Mouse (Mus musculus): ENCODE results near the gene Taok1. TPM values are rescaled to one million over a fixed set of nuclear protein-coding genes. Genes with fewer than 3 reads are reported as not detected.

Taok1 gene
- polyA plus RNA-seq, 1 experiment, result 26.6 TPM

GRCm38 (mm10) chr11:77488771-77489581 is 118.6 kb downstream of the Taok1 start:
- TF ChIP-seq CTCF (IDR thresholded peaks at IDR 0.05; ENCODE audit: borderline replicate concordance, extremely low read depth, insufficient read depth, insufficient read length), result no peak
- TF ChIP-seq POLR2A (IDR thresholded peaks at IDR 0.05; ENCODE audit: borderline replicate concordance, extremely low read depth, insufficient read depth, insufficient read length, poor library complexity, severe bottlenecking), result no peak
- DNase-seq (ENCODE audit: low read depth), result peak; percentile 54

- peak; percentile 92 for DNase-seq (ENCODE audit: low read depth)
- TF ChIP-seq CTCF (IDR thresholded peaks at IDR 0.05; ENCODE audit: borderline replicate concordance, extremely low read depth, insufficient read depth, insufficient read length) (no peak; the same call in 1 of the 2 replicates), POLR2A (IDR thresholded peaks at IDR 0.05; ENCODE audit: borderline replicate concordance, extremely low read depth, insufficient read depth, insufficient read length, poor library complexity, severe bottlenecking) (no peak)
Observed at GRCm38 (mm10) chr11:77486798-77487197, 120.8 kb downstream of the Taok1 start.

GRCm38 (mm10) chr11:77485229-77485628 is 122.4 kb downstream of the Taok1 start:
- TF ChIP-seq POLR2A (IDR thresholded peaks at IDR 0.05; ENCODE audit: borderline replicate concordance, extremely low read depth, insufficient read depth, insufficient read length, poor library complexity, severe bottlenecking) (no peak), CTCF (IDR thresholded peaks at IDR 0.05; ENCODE audit: borderline replicate concordance, extremely low read depth, insufficient read depth, insufficient read length) (no peak)

GRCm38 (mm10) chr11:77483510-77484255 is 123.9 kb downstream of the Taok1 start:
- no peak for DNase-seq (ENCODE audit: low read depth)
- TF ChIP-seq CTCF (IDR thresholded peaks at IDR 0.05; ENCODE audit: borderline replicate concordance, extremely low read depth, insufficient read depth, insufficient read length) (no peak), POLR2A (IDR thresholded peaks at IDR 0.05; ENCODE audit: borderline replicate concordance, extremely low read depth, insufficient read depth, insufficient read length, poor library complexity, severe bottlenecking) (no peak)

More at GRCm38 (mm10) chr11:77485229-77485628, 122.4 kb downstream of the Taok1 start:
- DNase-seq (ENCODE audit: low read depth), result peak; percentile 84

GRCm38 (mm10) chr11:77483043-77483442 is 124.6 kb downstream of the Taok1 start:
- DNase-seq (ENCODE audit: low read depth), result no peak
- TF ChIP-seq CTCF (IDR thresholded peaks at IDR 0.05; ENCODE audit: borderline replicate concordance, extremely low read depth, insufficient read depth, insufficient read length) (no peak), POLR2A (IDR thresholded peaks at IDR 0.05; ENCODE audit: borderline replicate concordance, extremely low read depth, insufficient read depth, insufficient read length, poor library complexity, severe bottlenecking) (no peak)

Other genes with a start within 250 kb of the Taok1 start
- 1.1 and 1.9 TPM in 2 replicates for gene Coro6, start 145.4 kb downstream of the Taok1 start, polyA plus RNA-seq (2012; rRNA removed)
- 280 and 349 TPM in 2 replicates for gene Ankrd13b, start 118.1 kb downstream of the Taok1 start, polyA plus RNA-seq (2012; rRNA removed)
- gene Git1, start 114.3 kb downstream of the Taok1 start, polyA plus RNA-seq (2012; rRNA removed), result 71.0 and 104 TPM in 2 replicates
- gene Abhd15, start 92.7 kb downstream of the Taok1 start, polyA plus RNA-seq (2012; rRNA removed), result 0.57 and 0.75 TPM in 2 replicates
- 11.6 and 16.6 TPM in 2 replicates for gene Trp53i13, start 91.8 kb downstream of the Taok1 start, polyA plus RNA-seq (2012; rRNA removed)
- gene Gm10392, start 88.6 kb downstream of the Taok1 start, polyA plus RNA-seq (2012; rRNA removed), result not detected in 2 replicates
- gene Nufip2, start 78.3 kb upstream of the Taok1 start, polyA plus RNA-seq (2012; rRNA removed), result 13.1 and 19.2 TPM in 2 replicates
- gene Cryba1, start 117.5 kb upstream of the Taok1 start, polyA plus RNA-seq (2012; rRNA removed), result 0.19 and 0.23 TPM in 2 replicates
- gene Myo18a, start 155.4 kb upstream of the Taok1 start, polyA plus RNA-seq (2012; rRNA removed), result 45.6 and 67.3 TPM in 2 replicates
- not detected in 2 replicates for gene Gm10277, start 179.9 kb upstream of the Taok1 start, polyA plus RNA-seq (2012; rRNA removed)

Measured in brain, embryonic 14.5 days (tissue).